Mouse (Mus musculus) thymus, adult 18-20 months (tissue): ENCODE measurements around the gene Il21r.

Source experiments
- DNase-seq, 2 experiments: peaks; one replicate each; pipeline ENCODE4 v3.0.0; 2022; ENCODE audit warnings: mixed read lengths in 2 of 2

Il21r gene

DNA sequence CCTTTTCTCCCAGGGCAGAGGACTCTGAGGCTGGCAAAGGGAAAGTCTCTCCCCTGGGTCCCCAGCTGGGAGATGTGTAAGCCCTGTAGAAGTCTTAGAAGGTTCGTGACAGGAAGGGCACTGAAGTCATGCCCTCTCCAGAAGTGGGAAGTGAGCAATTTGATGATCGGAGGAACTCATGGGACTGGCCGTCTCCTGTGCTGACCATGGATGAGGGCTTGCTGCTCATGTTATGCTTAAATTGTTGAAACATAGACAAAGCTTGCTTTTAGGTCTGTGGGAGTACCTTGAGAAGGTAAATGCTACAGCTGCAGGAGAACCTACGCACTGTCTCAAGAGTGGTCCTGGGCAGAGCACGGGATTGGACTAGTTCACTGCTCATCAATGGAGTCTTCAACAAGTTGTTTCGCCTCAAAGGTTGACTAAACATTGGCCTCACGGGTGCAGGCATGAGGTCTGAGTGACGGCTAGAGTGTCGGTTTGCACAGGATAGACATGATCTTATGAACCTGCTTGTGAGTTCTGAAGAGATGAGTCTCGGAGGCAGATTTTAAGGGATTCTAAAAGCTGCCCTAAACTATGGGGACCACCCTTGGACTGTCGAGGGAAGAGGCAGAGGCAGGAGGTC is 1.3 kb upstream of the Il21r start:
- no peak for DNase-seq

- DNase-seq, result no peak
Measured at GRCm38 (mm10) chr7:125604362-125605319, 1.4 kb downstream of the Il21r start.

GRCm38 (mm10) chr7:125605725-125606139 is 2.5 kb downstream of the Il21r start:
- DNase-seq, result peak; percentile 86 to 91

DNA sequence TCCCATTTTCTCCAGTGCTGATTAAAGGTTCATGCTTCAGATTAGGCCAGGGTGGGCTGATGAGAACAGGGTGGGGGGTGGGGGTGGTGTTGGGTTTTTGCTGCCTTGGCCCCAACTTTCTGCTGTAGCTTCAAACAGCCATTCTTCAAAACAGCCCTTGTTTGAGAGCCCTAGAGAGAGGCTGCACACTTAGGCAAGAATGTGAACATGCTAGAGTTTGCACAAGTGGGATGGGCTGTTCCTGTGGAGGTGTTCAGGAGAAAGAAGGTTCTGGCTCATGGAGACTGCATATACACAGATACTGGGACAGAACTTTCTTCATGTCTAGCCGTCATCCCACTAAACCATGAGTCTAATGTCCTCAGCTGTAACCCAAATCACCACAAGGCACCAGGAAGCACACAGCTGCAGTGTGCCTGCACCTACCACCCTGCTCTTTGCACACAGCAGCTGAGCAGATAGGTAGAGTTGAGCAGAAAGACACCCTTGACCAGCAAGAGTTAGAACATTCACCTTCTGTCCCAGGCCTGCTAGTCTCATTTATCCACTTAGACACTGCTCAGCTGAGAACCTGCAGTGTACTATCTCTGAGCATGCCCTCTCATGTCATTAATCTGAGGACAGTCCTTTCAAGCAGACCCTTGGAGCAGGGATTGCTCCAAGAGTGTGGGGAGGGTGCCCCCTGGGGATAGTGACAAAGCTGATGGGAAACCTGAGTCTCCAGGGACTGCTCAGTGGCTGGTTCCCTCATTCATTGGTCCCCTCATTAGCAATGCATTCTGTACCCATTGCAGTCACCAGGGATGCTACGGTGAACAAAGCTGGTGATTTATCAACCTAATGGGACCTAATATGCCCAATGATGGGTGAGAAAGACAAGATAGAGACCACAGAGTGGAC is 3.3 kb downstream of the Il21r start:
- DNase-seq, result no peak

DNA sequence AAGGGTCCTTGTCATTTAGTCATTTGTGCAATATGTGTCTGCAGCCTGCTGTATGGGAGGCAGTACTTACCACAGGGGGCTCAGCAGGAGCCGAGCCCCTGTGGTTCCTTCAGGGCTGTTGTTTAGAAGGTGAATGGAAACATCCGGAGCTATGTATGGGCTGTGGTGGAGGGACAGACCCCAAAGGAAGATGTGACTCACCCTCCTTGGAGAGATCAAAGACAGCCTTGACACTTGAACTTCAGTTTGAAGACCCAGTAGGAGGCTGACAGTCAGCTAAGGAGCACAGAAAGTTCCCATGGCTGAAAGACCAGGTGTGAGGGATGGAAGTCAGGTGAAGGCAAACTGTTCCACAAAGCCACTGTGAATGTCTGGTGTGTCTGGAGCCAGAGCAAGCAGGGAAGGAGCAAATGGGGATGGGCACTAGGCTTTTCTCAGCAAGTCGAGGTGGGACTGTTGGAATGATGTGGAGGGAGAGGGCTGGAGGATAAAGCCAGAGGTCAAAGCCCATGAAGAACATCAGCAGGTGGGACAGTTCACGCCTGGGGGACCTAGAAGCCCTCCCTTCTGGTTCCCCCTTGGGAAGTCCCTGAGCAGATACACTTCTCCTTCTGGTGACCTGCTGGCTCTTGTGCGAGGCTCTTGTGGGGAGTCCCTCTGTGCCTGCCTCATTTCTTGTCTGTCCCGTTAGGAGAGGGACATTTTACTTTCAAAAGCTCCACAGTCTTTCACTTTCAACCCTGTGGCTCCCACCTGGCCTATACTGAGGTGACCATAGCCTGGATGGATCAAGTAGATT is 4.4 kb downstream of the Il21r start:
- DNase-seq, result peak in 1 of 2 experiments; percentile 81

- no peak for DNase-seq
Measured at GRCm38 (mm10) chr7:125608183-125608688, 5.0 kb downstream of the Il21r start.

DNA sequence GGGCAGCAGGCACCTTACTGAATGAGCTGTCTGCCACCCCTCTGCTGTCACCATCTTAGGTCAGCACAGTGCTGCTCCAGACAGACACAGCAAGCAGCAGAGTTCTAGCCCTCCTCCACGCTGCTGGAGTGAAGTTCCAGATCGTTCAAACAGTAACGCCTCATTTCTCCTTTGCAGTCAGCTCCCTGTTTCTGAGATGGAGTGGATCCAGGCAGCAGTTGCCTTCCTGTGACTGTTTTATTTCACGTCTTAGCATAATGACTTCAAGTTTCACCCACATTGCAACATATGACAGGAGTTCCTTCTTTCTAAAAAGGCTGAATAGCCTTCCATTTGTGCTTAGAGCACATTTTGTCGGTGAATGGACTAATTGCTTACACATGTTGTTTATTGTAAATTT is 10.3 kb downstream of the Il21r start:
- no peak for DNase-seq

- no peak for DNase-seq
Measured at GRCm38 (mm10) chr7:125615453-125615852, 12.2 kb downstream of the Il21r start.

- DNase-seq, result no peak
Measured at GRCm38 (mm10) chr7:125618016-125618415, 14.8 kb downstream of the Il21r start.

GRCm38 (mm10) chr7:125620077-125620476 is 16.8 kb downstream of the Il21r start:
- DNase-seq, result no peak

DNA sequence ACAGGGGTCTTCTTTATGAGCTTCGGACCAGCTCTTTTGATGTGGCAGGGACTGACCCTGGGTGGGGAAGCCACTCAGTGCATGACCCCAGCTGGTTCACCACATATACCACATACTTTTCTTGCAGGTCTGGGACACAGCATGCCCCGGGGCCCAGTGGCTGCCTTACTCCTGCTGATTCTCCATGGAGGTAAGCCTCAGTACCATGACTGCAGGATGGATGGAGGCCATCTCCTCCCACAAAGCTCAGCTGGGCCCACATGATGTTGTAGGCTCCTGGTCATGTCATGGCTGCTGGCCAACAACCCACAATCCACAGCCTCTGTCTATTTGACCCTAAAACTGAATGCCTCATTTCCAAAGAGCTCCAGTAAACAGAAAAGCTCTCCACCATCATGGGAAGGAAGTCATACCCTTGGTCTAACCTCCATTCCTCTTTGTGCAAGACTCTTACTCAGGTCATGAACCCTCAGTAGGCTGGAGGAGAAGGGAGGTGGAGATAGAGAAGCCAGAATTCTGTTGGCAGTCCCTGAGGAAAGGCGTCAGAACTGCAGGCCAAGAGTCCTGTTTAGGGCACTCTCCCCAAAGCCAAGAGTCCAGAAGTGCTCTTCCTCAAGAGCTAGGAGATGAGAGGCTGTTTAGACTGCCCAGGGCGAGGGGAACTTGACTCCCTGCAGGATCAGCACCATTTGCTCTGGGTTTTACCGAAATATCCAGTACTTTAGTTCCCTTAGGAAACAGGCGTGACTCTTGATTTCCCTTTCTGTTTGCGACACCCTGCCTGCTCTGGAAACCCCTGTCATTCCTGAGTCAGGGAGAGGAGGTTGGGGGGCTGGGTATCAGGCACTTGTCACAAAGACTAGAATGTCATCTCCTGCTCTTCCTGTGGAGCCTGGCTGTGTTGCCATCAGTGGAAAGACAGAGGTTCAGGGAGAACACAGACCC is 19.8 kb downstream of the Il21r start:
- DNase-seq, result no peak

DNA sequence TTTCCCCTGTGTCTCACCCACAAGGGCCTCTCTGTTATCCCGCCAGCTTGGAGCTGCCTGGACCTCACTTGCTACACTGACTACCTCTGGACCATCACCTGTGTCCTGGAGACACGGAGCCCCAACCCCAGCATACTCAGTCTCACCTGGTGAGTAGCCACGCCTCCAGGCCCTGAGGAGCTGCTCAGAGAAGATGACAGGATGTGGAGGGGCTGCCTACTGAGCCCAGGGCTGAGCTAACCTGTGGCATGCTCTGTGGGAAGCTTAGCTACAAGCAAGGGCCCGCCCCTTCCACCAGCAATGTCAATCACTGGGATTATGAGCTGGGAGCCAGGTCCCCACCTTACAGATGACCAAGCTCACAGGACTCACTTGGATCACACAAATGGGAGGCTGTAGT is 22.0 kb downstream of the Il21r start:
- peak; percentile 56 to 67 for DNase-seq

DNA sequence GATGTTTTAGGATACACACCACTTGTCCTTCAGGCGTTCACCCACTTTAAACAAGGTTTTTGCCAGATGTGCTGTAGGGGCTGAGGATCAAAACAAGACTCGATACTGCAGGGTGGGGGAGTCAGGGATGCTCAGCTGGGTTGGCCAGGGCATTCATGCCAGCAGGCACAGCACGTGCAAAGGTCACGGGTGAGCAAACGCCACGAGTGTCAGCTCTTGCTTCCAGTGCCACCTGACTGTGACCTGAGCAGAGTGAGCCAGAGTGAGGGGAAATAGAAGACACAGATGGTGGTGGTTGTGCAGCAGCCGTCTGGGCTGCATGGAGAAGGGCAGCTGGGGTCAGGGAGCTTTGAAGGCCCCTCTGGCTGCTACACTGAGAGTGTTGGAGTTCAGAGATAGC is 22.6 kb downstream of the Il21r start:
- DNase-seq, result peak in 1 of 2 experiments; percentile 23

DNA sequence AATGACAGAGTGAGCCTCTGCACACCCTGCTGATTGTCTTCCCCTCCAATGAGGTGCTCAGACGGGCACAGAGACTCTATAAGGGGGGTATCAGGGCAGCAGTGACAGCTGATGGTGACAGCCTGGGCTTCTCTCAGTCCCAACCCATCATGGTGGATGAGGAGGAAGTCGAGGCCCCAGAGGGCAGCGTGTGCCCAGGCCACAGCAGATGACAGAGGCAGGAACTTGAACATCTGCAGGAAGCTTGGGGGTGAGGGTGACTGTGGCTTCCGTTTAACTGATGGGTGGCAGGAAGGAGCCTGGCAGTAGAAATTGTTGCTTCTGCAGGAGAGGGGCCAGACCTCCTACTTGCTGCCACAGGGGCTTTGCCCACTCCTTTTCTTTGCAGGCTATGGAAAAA is 27.1 kb downstream of the Il21r start:
- peak; percentile 83 to 90 for DNase-seq

- DNase-seq, result peak in 1 of 2 experiments; percentile 56
Measured at GRCm38 (mm10) chr7:125630989-125631388, 27.8 kb downstream of the Il21r start.

DNA sequence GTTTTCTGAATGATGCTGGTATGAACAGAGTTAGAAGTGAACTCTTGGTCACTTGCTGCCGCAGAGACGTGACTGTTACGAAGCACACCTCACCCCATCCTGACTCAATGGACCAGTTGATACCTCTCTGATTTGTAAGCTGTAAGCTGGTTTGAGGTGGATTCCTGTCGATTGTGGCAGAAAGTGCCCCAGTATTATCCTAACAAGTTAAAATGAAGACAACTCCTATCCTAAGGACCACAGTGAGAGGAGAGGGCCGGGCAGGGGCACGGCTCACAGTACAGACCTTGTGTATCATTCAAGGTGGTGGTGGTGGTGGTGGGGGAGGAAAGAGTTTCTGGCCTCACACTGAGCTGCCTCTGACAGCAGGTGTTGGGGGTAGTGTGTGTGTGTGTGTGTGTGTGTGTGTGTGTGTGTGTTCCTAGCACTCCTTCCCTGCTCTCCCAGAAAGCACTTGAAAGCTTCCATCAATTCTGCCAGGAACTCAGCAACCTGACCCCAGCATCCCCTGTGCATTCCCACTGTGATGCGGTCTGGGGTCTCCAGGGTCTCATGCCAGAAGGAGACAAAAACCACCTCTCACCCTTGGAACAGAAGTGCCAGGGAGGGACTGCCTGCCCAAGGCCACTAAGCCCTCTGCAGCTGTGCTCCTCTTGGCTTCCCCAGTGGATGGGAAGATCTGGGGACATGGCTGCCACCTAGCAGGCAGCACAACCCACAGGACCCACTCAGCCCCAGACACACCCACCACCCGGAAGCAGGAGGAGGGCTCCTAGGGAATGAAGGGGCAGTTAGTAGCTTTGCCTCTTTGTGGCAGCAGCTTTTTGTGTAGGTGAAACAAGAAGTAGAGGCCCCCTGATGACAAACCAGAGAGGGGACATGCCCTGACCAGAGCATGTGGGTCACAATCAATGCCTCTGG is 34.3 kb downstream of the Il21r start:
- DNase-seq, result peak; percentile 64 to 80

DNA sequence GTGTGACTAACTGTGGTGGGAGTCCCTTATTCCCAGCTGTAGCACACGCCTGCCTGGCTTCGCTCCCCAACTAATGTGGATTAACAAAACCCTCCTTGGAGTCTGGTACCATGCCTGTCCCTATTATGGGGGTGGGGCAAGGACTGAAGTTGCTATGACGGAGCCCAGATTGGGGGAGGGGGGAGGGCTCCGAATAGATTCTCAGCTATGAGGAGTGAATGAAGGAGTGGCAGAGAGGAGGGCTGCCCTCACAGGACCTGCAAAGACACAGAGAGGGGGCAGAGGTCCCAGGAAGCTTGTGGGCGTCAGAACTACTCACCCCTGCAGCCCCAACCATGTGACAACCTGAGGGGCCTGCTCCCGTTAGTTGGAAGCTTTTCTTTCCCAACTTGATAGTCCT is 35.1 kb downstream of the Il21r start:
- no peak for DNase-seq

GRCm38 (mm10) chr7:125638870-125639386 is 35.7 kb downstream of the Il21r start:
- DNase-seq, result peak; percentile 73 to 83

DNA sequence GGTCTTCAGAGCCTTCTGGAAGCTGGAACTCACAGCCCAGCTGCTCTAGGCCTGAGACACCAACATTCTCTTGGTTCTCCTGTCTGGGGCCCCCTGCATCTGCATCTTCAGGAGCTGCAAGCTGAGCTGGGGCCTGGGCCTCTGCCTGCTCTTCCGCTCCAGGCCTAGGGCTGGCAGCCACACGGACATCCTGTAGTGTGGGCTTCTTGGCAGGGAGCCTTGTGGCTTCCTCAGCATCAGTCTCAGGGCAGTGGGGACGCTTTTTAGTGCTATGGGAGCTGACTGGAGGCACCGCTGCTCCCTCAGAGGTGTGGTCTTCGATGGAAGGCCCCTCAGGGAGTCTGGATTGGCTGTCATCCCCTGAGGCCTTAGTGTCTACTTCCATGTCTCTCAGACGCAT is 40.7 kb downstream of the Il21r start:
- no peak for DNase-seq
